Mouse (Mus musculus) embryonic facial prominence, embryonic 12.5 days (tissue): ENCODE measurements around the gene Nfkbia. TPM values are rescaled to one million over a fixed set of nuclear protein-coding genes. Genes with fewer than 3 reads are reported as not detected.

ENCODE experiments used
- ATAC-seq: fragments of 200-750 bp; cut with Nextera tagmentation; 2 replicates; pipeline ENCODE4 v1.8.0; 2017; ENCODE audit not compliant: insufficient number of reproducible peaks, insufficient read depth, low FRiP score, low TSS enrichment
- H3K27ac ChIP-seq: fragments of 300-500 bp; sonication (generic); 2 replicates; pipeline ENCODE4 v1.5.1; 2016; ENCODE audit warnings: mild to moderate bottlenecking
- H3K27me3 ChIP-seq: fragments of 300-500 bp; sonication (generic); 2 replicates; pipeline ENCODE4 v1.6.1; 2016; ENCODE audit warnings: mild to moderate bottlenecking, moderate library complexity
- H3K36me3 ChIP-seq: fragments of 300-500 bp; sonication (generic); 2 replicates; pipeline ENCODE4 v1.6.1; 2016; ENCODE audit warnings: mild to moderate bottlenecking
- H3K4me1 ChIP-seq: fragments of 300-500 bp; sonication (generic); 2 replicates; pipeline ENCODE4 v1.6.1; 2016
- H3K4me2 ChIP-seq: fragments of 300-500 bp; sonication (generic); replicated peaks from 2 replicates; pipeline ENCODE4 v1.6.1; 2016; ENCODE audit warnings: mild to moderate bottlenecking, moderate library complexity
- H3K4me3 ChIP-seq: fragments of 300-500 bp; sonication (generic); 2 replicates; pipeline ENCODE4 v1.5.1; 2016; ENCODE audit warnings: mild to moderate bottlenecking
- H3K9ac ChIP-seq: fragments of 300-500 bp; sonication (generic); 2 replicates; pipeline ENCODE4 v1.6.1; 2016; ENCODE audit warnings: mild to moderate bottlenecking, moderate library complexity
- H3K9me3 ChIP-seq: fragments of 300-500 bp; sonication (generic); 2 replicates; pipeline ENCODE4 v1.6.1; 2016; ENCODE audit warnings: mild to moderate bottlenecking, moderate library complexity
- WGBS: fragments of 180-500 bp; shearing (Covaris S2); methylation state at CpG from one replicate; pipeline ENCODE4 v1.1.7; 2016; 5-methylcytosine and 5-hydroxymethylcytosine counted together
- polyA plus RNA-seq: library from polyadenylated mRNA; unstranded; fragments of >200 nt; fragmentation: Nextera tagmentation; extraction: Ambion mirVana; gene quantifications from 2 replicates; pipeline ENCODE4 v1.2.1, GENCODE M21; 2016

Gene Nfkbia
- polyA plus RNA-seq, result 76.8 and 78.3 TPM in 2 replicates

DNA sequence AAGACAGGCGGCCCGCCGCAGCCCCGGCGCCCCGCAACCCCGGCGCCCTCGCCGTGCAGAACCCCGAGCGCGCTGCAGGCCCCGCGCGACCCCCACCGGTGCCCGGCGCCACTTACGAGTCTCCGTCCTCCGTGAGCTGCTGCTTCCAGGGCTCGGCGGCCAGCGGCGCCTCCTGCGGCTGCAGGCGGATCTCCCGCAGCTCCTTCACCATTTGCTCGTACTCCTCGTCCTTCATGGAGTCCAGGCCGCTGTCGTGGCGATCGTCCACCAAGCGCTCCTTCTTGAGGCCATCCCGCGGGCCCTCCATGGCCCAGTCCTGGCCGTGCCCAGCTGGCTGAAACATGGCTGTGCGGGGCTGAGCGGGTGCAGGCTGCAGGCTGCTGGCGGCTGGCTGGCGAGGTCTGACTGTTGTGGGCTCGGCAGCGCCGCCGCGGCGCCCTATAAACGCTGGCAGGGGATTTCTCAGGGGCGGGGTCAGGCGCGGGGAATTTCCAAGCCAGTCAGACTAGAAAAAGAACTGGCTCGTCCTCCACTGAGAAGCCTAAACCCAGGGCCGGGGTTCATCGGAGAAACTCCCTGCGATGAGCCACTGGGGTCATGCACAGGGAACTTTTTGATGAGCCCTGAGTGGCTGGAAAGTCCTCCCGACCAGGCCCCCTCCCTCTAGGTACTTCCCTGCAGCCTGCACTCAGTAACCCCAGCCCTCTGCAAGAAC, at the start of gene Nfkbia:
Nfkbia (minus strand) TSS at position 464 of the 715 bp plus-strand sequence.
- Histone ChIP-seq H3K27ac (peak within 1 kb of the TSS; percentile 99), H3K4me3 (peak within 1 kb of the TSS; percentile 62), H3K9ac (peak within 1 kb of the TSS; percentile 79), H3K36me3 (peaks cover 31% of the 10 kb centered on the region), H3K4me1 (peaks cover 21% of the 10 kb centered on the region), H3K9me3 (no peaks in the 10 kb centered on the region), H3K4me2 (peak within 1 kb of the TSS; percentile 67), H3K27me3 (no peaks in the 10 kb centered on the region)
- peak; percentile 87 for ATAC-seq
- WGBS, result 1% methylated on average over 56 of the region's 58 CpGs

GRCm38 (mm10) chr12:55539157-55539556, 46.7 kb upstream of the Nfkbia start:
- Histone ChIP-seq H3K4me1 (no peaks in the 10 kb centered on the region), H3K9ac (no peak overlapping the region), H3K27ac (no peak overlapping the region), H3K4me3 (no peak overlapping the region), H3K4me2 (no peak overlapping the region), H3K9me3 (no peaks in the 10 kb centered on the region), H3K27me3 (peaks cover 3% of the 10 kb centered on the region), H3K36me3 (no peaks in the 10 kb centered on the region)
- ATAC-seq, result no peak
- 50% methylated on average over 8 of the region's 8 CpGs for WGBS

DNA sequence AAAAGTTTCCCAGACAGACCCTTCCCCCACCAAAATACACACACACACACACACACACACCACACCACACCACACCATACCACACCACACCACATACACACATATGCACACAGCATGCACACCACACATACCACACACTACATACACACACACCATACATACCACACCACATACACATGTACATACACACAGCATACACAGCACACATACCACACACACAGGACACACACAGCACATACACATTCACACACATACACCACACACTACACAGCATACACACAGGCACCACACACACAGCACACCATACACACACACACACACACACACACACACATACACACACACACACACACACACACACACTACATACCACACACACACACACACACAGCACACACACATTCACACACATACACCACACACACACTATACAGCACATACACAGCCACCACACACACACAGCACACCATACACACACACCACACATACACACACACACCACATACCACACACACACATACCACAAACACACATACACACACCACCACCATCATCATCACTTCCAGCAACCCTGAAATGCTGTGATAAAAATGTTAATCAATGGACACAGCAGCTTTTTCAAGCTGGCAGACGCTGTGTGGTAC, 46.0 kb upstream of the Nfkbia start:
- Histone ChIP-seq H3K27me3 (peaks cover 3% of the 10 kb centered on the region), H3K9ac (no peak overlapping the region; the same call in 1 of the 2 replicates), H3K27ac (no peak overlapping the region; the same call in 1 of the 2 replicates), H3K36me3 (no peaks in the 10 kb centered on the region), H3K4me2 (no peak overlapping the region), H3K4me1 (no peaks in the 10 kb centered on the region), H3K4me3 (no peak overlapping the region), H3K9me3 (no peaks in the 10 kb centered on the region)
- peak; percentile 77 for ATAC-seq
- WGBS, result 77% methylated on average over 1 of the region's 1 CpGs

GRCm38 (mm10) chr12:55537742-55538141, 45.3 kb upstream of the Nfkbia start:
- Histone ChIP-seq H3K4me3 (no peak overlapping the region), H3K4me2 (no peak overlapping the region), H3K9me3 (no peaks in the 10 kb centered on the region), H3K36me3 (no peaks in the 10 kb centered on the region), H3K4me1 (no peaks in the 10 kb centered on the region), H3K27ac (no peak overlapping the region), H3K27me3 (peaks cover 3% of the 10 kb centered on the region), H3K9ac (no peak overlapping the region)
- 64% methylated on average over 7 of the region's 7 CpGs for WGBS
- ATAC-seq, result no peak

DNA sequence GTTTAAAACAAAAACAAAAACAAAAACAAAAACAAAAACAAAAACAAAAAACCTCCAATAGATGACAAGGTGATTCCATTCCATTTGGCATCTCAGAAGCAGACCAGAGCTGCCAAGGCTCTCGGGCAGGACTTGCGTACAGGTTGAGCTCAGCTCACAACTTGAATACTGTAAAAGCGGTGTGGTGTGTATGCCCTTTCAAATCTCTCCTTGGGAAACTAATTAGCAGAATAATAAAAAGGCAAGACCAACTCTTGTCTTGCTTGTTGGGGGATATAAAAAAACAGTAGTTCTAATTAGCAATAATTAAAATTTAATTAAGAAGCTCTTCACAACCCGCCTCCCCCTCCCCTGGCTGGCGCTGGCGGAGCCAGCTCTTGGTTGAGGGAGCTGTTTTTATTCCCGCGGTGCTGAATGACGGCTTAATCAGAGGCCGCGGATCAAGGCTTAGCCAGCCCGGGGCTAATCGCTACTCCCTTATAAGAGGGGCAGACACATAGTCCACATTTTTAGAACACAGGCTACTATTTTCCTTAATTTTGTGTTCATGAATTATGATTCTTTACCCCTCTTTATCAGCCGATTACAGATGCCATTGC, 44.2 kb upstream of the Nfkbia start:
- ATAC-seq, result no peak
- no peaks in the 10 kb centered on the region for H3K9me3 ChIP-seq
- H3K4me3 ChIP-seq, result no peak overlapping the region
- 6% methylated on average over 14 of the region's 14 CpGs for WGBS
- no peak overlapping the region for H3K9ac ChIP-seq
- H3K4me2 ChIP-seq, result no peak overlapping the region
- H3K27me3 ChIP-seq, result peaks cover 3% of the 10 kb centered on the region
- no peaks in the 10 kb centered on the region for H3K4me1 ChIP-seq
- H3K27ac ChIP-seq, result no peak overlapping the region
- no peaks in the 10 kb centered on the region for H3K36me3 ChIP-seq

DNA sequence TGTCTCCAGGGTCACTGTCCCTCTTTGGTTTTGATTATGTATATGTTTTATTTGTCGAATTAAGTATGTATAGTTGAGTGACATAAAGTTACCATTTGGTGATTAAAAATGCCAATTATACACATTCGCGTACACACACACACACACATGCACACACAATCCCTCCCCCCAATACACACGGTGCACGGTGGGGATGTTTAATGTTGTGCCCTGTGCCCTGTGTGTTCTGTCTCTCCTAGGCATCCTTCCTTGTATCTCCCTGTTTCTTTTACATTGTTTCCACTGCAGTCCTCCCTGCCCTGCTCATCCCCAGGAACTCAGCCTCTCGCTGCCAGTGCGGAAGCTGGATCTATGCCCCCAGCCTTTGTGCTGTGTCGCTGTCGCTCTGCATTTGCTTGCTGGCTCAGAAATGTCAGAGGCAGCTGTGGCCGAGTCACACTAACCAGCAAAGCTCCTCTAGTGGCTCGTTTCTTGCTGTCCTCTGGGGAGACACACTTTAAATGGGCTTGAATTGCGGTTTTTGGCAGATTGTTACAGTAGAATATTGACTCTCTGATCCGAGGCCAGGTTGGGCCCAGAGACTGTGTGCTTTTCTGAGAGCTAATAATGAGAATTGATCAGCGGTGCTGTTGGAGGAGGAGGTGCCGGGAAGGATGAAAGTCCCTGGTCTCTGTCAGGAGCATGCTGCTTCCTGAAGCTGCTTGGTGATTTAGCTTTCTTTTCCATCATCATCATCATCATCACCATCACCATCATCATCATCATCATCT, 34.7 kb upstream of the Nfkbia start:
- H3K36me3 ChIP-seq, result no peaks in the 10 kb centered on the region
- 63% methylated on average over 15 of the region's 15 CpGs for WGBS
- no peak for ATAC-seq
- no peaks in the 10 kb centered on the region for H3K4me1 ChIP-seq
- no peak overlapping the region for H3K4me3 ChIP-seq
- H3K27ac ChIP-seq, result no peak overlapping the region
- no peak overlapping the region for H3K4me2 ChIP-seq
- no peaks in the 10 kb centered on the region for H3K27me3 ChIP-seq
- no peaks in the 10 kb centered on the region for H3K9me3 ChIP-seq
- H3K9ac ChIP-seq, result no peak overlapping the region

- H3K4me2 ChIP-seq, result no peak overlapping the region
- no peak overlapping the region for H3K27ac ChIP-seq
- no peak overlapping the region for H3K4me3 ChIP-seq
- no peaks in the 10 kb centered on the region for H3K27me3 ChIP-seq
- WGBS, result 50% methylated on average over 15 of the region's 15 CpGs
- no peaks in the 10 kb centered on the region for H3K36me3 ChIP-seq
- no peaks in the 10 kb centered on the region for H3K4me1 ChIP-seq
- no peak overlapping the region for H3K9ac ChIP-seq
- no peaks in the 10 kb centered on the region for H3K9me3 ChIP-seq
- no peak for ATAC-seq
Measured at GRCm38 (mm10) chr12:55518061-55518738, 25.8 kb upstream of the Nfkbia start.

- Histone ChIP-seq H3K4me3 (no peak overlapping the region), H3K27me3 (no peaks in the 10 kb centered on the region), H3K9ac (no peak overlapping the region), H3K36me3 (no peaks in the 10 kb centered on the region), H3K9me3 (no peaks in the 10 kb centered on the region), H3K27ac (no peak overlapping the region), H3K4me1 (no peaks in the 10 kb centered on the region), H3K4me2 (no peak overlapping the region)
- 91% methylated on average over 5 of the region's 5 CpGs for WGBS
- ATAC-seq, result no peak
Measured at GRCm38 (mm10) chr12:55508817-55509216, 16.4 kb upstream of the Nfkbia start.

DNA sequence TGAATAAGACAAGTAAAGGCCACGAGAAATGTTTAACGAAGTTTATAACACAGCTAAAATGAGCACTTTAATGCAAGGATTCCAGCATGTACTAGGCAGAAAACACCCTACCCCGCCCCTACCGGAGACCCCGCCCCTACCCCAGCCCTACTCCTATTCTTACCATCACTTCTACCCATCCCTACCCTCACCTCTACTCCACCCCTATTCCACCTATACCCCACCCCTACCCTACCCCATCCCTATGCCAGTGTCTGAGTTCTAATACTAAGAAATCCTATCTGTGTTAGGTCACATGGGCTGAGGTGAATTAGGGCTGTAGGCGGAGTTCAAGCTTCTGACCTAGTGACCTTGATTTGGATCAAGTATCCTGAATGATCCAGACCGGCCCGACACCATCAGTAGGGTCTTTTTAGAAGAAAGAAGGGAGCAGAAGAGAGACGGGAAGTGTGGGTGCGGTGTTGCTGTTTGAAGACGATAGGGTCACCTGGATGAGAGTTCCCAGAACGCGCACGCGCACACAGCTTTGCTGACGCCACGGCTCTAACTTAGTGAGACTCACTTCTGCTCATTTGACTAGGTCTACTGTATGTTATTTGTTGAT, 15.0 kb upstream of the Nfkbia start:
- H3K9ac ChIP-seq, result no peak overlapping the region
- no peak overlapping the region for H3K4me3 ChIP-seq
- H3K4me1 ChIP-seq, result no peaks in the 10 kb centered on the region
- 80% methylated on average over 17 of the region's 17 CpGs for WGBS
- H3K27me3 ChIP-seq, result no peaks in the 10 kb centered on the region
- ATAC-seq, result 0 out of 2 replicates have a peak, but pooled peaks have one; percentile 72
- no peaks in the 10 kb centered on the region for H3K36me3 ChIP-seq
- no peak overlapping the region for H3K4me2 ChIP-seq
- no peak overlapping the region for H3K27ac ChIP-seq
- H3K9me3 ChIP-seq, result no peaks in the 10 kb centered on the region

DNA sequence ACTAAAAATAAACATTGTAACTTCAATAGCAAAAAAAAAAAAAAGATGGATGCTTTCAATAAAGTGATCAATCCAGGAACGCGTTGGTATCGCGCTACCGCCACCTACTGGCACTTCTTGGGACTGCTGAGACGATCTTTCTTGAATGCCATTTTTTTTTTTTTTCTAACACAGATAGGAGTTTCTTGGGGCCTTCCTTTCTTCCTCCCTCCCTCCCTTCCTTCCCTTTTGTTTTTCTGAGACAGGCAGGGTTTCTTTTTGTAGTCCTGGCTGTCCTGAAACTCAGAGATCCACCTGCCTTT, 13.5 kb upstream of the Nfkbia start:
- Histone ChIP-seq H3K4me1 (no peaks in the 10 kb centered on the region), H3K9me3 (no peaks in the 10 kb centered on the region), H3K4me2 (no peak overlapping the region), H3K9ac (no peak overlapping the region), H3K36me3 (no peaks in the 10 kb centered on the region), H3K27ac (no peak overlapping the region), H3K27me3 (no peaks in the 10 kb centered on the region), H3K4me3 (no peak overlapping the region)
- no peak for ATAC-seq
- 0% methylated on average over 6 of the region's 6 CpGs for WGBS
